Mouse (Mus musculus): ENCODE measurements around the gene Efna5. TPM values are rescaled to one million over a fixed set of nuclear protein-coding genes. Genes with fewer than 3 reads are reported as not detected.

Efna5 gene
- polyA plus RNA-seq, 1 experiment = 2.8 TPM

DNA sequence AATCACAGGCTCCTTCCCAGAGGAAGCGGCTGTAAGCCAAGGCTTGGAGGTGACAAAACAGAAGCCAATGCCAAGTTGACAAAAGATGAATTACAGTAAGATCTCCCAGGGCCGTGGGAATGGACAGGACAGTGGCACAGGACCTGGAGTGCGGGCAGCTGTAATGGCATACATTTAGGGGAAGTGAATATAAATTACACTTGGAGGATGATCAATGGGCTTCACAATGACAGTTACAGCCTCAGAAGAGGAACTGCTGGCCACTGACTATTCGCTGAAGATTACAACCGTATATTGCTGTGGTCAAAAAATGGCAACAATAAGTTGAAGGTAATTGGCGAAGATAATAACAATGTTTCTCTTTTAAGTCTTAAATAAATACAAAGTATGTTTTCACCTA lies 67.7 kb downstream of the Efna5 start:
- H3K4me3 ChIP-seq = no peak overlapping the region
- TF ChIP-seq MYOD1 (IDR thresholded peaks at IDR 0.05; ENCODE audit: control insufficient read depth in 1 of 3, insufficient read length in 2 of 3, low read depth in 2 of 3) (no peak), SRF (IDR thresholded peaks at IDR 0.05; ENCODE audit: control insufficient read depth, insufficient read length, low read depth) (no peak), POLR2A (IDR thresholded peaks at IDR 0.05; ENCODE audit: insufficient read length, low read depth) (no peak), MAX (IDR thresholded peaks at IDR 0.05; ENCODE audit: low read depth) (no peak), CEBPB (IDR thresholded peaks at IDR 0.05; ENCODE audit: insufficient read depth, poor library complexity, severe bottlenecking) (no peak), TCF3 (IDR thresholded peaks at IDR 0.05; ENCODE audit: insufficient read length, low read depth) (no peak), TCF12 (IDR thresholded peaks at IDR 0.05; ENCODE audit: insufficient read depth, poor library complexity, severe bottlenecking) (no peak), E2F4 (IDR thresholded peaks at IDR 0.05; ENCODE audit: insufficient read depth) (no peak), REST (IDR thresholded peaks at IDR 0.05; ENCODE audit: insufficient read depth, insufficient read length) (no peak), MYOG (IDR thresholded peaks at IDR 0.05; ENCODE audit: control insufficient read depth in 1 of 3, insufficient read depth in 1 of 3, insufficient read length in 2 of 3, low read depth in 2 of 3) (no peak), POLR2AphosphoS2 (IDR thresholded peaks at IDR 0.05; ENCODE audit: insufficient read length, low read depth) (no peak), USF1 (IDR thresholded peaks at IDR 0.05; ENCODE audit: low read depth) (no peak)
- no peaks in the 10 kb centered on the region for H3K27me3 ChIP-seq (ENCODE audit: control insufficient read depth, insufficient read depth, insufficient read length)
- H3K36me3 ChIP-seq (ENCODE audit: control insufficient read depth, insufficient read depth) = no peaks in the 10 kb centered on the region
- no peak overlapping the region for H3ac ChIP-seq (ENCODE audit: control insufficient read depth, insufficient read length)
- H3K4me2 ChIP-seq (ENCODE audit: low read depth) = no peak overlapping the region
- H3K79me2 ChIP-seq (ENCODE audit: control insufficient read depth, insufficient read depth) = peaks cover 4% of the 10 kb centered on the region

GRCm38 (mm10) chr17:62807891-62808290 lies 73.2 kb downstream of the Efna5 start:
- no peak for TF ChIP-seq MYOG (IDR thresholded peaks at IDR 0.05; ENCODE audit: control insufficient read depth in 1 of 3, insufficient read depth in 1 of 3, insufficient read length in 2 of 3, low read depth in 2 of 3)
- TF ChIP-seq POLR2AphosphoS2 (IDR thresholded peaks at IDR 0.05; ENCODE audit: insufficient read length, low read depth) = no peak
- TF ChIP-seq TCF3 (IDR thresholded peaks at IDR 0.05; ENCODE audit: insufficient read length, low read depth) = no peak
- TF ChIP-seq MYOD1 (IDR thresholded peaks at IDR 0.05; ENCODE audit: control insufficient read depth in 1 of 3, insufficient read length in 2 of 3, low read depth in 2 of 3) = peak in 1 of 3 experiments; percentile 10
- TF ChIP-seq MAX (IDR thresholded peaks at IDR 0.05; ENCODE audit: low read depth) = no peak
- Histone ChIP-seq H3K27me3 (ENCODE audit: control insufficient read depth, insufficient read depth, insufficient read length) (no peaks in the 10 kb centered on the region), H3ac (ENCODE audit: control insufficient read depth, insufficient read length) (no peak overlapping the region)

GRCm38 (mm10) chr17:62806646-62807045 lies 74.5 kb downstream of the Efna5 start:
- no peaks in the 10 kb centered on the region for H3K36me3 ChIP-seq (ENCODE audit: control insufficient read depth, insufficient read depth)
- H3K4me3 ChIP-seq = no peak overlapping the region
- no peaks in the 10 kb centered on the region for H3K79me2 ChIP-seq (ENCODE audit: control insufficient read depth, insufficient read depth)
- H3K27me3 ChIP-seq (ENCODE audit: control insufficient read depth, insufficient read depth, insufficient read length) = no peaks in the 10 kb centered on the region
- no peak overlapping the region for H3K4me2 ChIP-seq (ENCODE audit: low read depth)
- H3ac ChIP-seq (ENCODE audit: control insufficient read depth, insufficient read length) = no peak overlapping the region
- TF ChIP-seq E2F4 (IDR thresholded peaks at IDR 0.05; ENCODE audit: insufficient read depth) (no peak), MYOD1 (IDR thresholded peaks at IDR 0.05; ENCODE audit: control insufficient read depth in 1 of 3, insufficient read length in 2 of 3, low read depth in 2 of 3) (no peak), CEBPB (IDR thresholded peaks at IDR 0.05; ENCODE audit: insufficient read depth, poor library complexity, severe bottlenecking) (no peak), POLR2A (IDR thresholded peaks at IDR 0.05; ENCODE audit: insufficient read length, low read depth) (no peak)

More at GRCm38 (mm10) chr17:62807891-62808290, 73.2 kb downstream of the Efna5 start:
- H3K36me3 ChIP-seq (ENCODE audit: control insufficient read depth, insufficient read depth) = no peaks in the 10 kb centered on the region
- no peaks in the 10 kb centered on the region for H3K79me2 ChIP-seq (ENCODE audit: control insufficient read depth, insufficient read depth)
- no peak overlapping the region for H3K4me3 ChIP-seq
- no peak overlapping the region for H3K4me2 ChIP-seq (ENCODE audit: low read depth)

- TF ChIP-seq TCF12 (IDR thresholded peaks at IDR 0.05; ENCODE audit: insufficient read depth, poor library complexity, severe bottlenecking) (no peak), E2F4 (IDR thresholded peaks at IDR 0.05; ENCODE audit: insufficient read depth) (no peak), MYOG (IDR thresholded peaks at IDR 0.05; ENCODE audit: control insufficient read depth in 1 of 3, insufficient read depth in 1 of 3, insufficient read length in 2 of 3, low read depth in 2 of 3) (no peak), REST (IDR thresholded peaks at IDR 0.05; ENCODE audit: insufficient read depth, insufficient read length) (no peak), MYOD1 (IDR thresholded peaks at IDR 0.05; ENCODE audit: control insufficient read depth in 1 of 3, insufficient read length in 2 of 3, low read depth in 2 of 3) (no peak), TCF3 (IDR thresholded peaks at IDR 0.05; ENCODE audit: insufficient read length, low read depth) (no peak), MAX (IDR thresholded peaks at IDR 0.05; ENCODE audit: low read depth) (no peak), SRF (IDR thresholded peaks at IDR 0.05; ENCODE audit: control insufficient read depth, insufficient read length, low read depth) (no peak), USF1 (IDR thresholded peaks at IDR 0.05; ENCODE audit: low read depth) (no peak), POLR2A (IDR thresholded peaks at IDR 0.05; ENCODE audit: insufficient read length, low read depth) (no peak), POLR2AphosphoS2 (IDR thresholded peaks at IDR 0.05; ENCODE audit: insufficient read length, low read depth) (no peak), CEBPB (IDR thresholded peaks at IDR 0.05; ENCODE audit: insufficient read depth, poor library complexity, severe bottlenecking) (no peak)
- Histone ChIP-seq H3K27me3 (ENCODE audit: control insufficient read depth, insufficient read depth, insufficient read length) (no peaks in the 10 kb centered on the region), H3ac (ENCODE audit: control insufficient read depth, insufficient read length) (no peak overlapping the region), H3K36me3 (ENCODE audit: control insufficient read depth, insufficient read depth) (no peaks in the 10 kb centered on the region), H3K79me2 (ENCODE audit: control insufficient read depth, insufficient read depth) (no peaks in the 10 kb centered on the region), H3K4me2 (ENCODE audit: low read depth) (no peak overlapping the region), H3K4me3 (no peak overlapping the region)
Observed at GRCm38 (mm10) chr17:62802748-62803147, 78.4 kb downstream of the Efna5 start.

- TF ChIP-seq TCF12 (IDR thresholded peaks at IDR 0.05; ENCODE audit: insufficient read depth, poor library complexity, severe bottlenecking) (no peak), MYOG (IDR thresholded peaks at IDR 0.05; ENCODE audit: control insufficient read depth in 1 of 3, insufficient read depth in 1 of 3, insufficient read length in 2 of 3, low read depth in 2 of 3) (no peak), SRF (IDR thresholded peaks at IDR 0.05; ENCODE audit: control insufficient read depth, insufficient read length, low read depth) (no peak), MYOD1 (IDR thresholded peaks at IDR 0.05; ENCODE audit: control insufficient read depth in 1 of 3, insufficient read length in 2 of 3, low read depth in 2 of 3) (no peak), USF1 (IDR thresholded peaks at IDR 0.05; ENCODE audit: low read depth) (no peak), REST (IDR thresholded peaks at IDR 0.05; ENCODE audit: insufficient read depth, insufficient read length) (no peak), E2F4 (IDR thresholded peaks at IDR 0.05; ENCODE audit: insufficient read depth) (no peak), TCF3 (IDR thresholded peaks at IDR 0.05; ENCODE audit: insufficient read length, low read depth) (no peak), MAX (IDR thresholded peaks at IDR 0.05; ENCODE audit: low read depth) (no peak), POLR2A (IDR thresholded peaks at IDR 0.05; ENCODE audit: insufficient read length, low read depth) (no peak), POLR2AphosphoS2 (IDR thresholded peaks at IDR 0.05; ENCODE audit: insufficient read length, low read depth) (no peak), CEBPB (IDR thresholded peaks at IDR 0.05; ENCODE audit: insufficient read depth, poor library complexity, severe bottlenecking) (no peak)
- no peak overlapping the region for H3K4me2 ChIP-seq (ENCODE audit: low read depth)
- no peaks in the 10 kb centered on the region for H3K79me2 ChIP-seq (ENCODE audit: control insufficient read depth, insufficient read depth)
- no peak overlapping the region for H3K4me3 ChIP-seq
- no peak overlapping the region for H3ac ChIP-seq (ENCODE audit: control insufficient read depth, insufficient read length)
- H3K27me3 ChIP-seq (ENCODE audit: control insufficient read depth, insufficient read depth, insufficient read length) = no peaks in the 10 kb centered on the region
- H3K36me3 ChIP-seq (ENCODE audit: control insufficient read depth, insufficient read depth) = no peaks in the 10 kb centered on the region
Observed at GRCm38 (mm10) chr17:62797272-62797671, 83.8 kb downstream of the Efna5 start.
